In the genomic region with DNA sequence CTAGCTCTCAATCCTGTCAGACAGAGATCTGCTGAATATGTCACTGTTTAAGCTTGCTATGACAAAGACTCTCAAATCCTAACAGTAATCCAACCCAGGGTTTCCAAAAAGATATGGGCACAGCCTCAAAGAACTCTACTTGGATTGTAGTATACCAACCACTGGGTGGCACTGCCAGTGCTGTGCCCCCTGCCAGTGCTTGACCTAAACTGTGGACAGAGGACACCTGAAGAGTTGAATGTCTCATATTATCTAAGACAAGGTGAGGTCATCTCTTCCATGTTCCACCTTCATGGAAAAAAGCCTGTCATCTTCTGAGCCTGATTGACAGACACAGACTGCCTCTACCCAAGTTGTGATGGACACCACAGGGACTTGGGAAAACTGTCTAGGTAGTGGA, we compare ENCODE assay signal across 21 mouse cellular contexts. TPM values are rescaled to one million over a fixed set of nuclear protein-coding genes. Genes with fewer than 3 reads are reported as not detected.
DNase-seq lines count a peak whose midpoint lies in the region; ATAC-seq and TF ChIP-seq lines count a peak whose summit lies in the region.
"Had no signal": no experiment of that assay in that cellular context is flagged by ENCODE, and none has a peak within 500 bp of the region (broad histone marks: within the 10 kb centered on the region; RNA-seq: fewer than 3 reads in every experiment).

No protein-coding gene starts in this region.

- intact Hi-C loops in heart, adult 2 months (cut with DNase I): loop anchor here (2.0 kb wide), 1 partner anchor 48 kb away; no protein-coding TSS in a partner anchor
- intact Hi-C loops in heart, postnatal 14 days (cut with DNase I): no loop called here

- H3K9me3 ChIP-seq in kidney, embryonic 15.5 days (replicated peaks): 0 out of 2 replicates have a peak, but pooled peaks cover 2% of the 10 kb centered on the region
- H3K9me3 ChIP-seq in lung, postnatal 0 days (ENCODE audit: low read length): no peaks in the 10 kb centered on the region; the same call in 1 of the 2 replicates
- no peaks in the 10 kb centered on the region for H3K9me3 ChIP-seq in stomach, postnatal 0 days (ENCODE audit: control insufficient read depth, low read length)
- H3K9me3 ChIP-seq: embryonic facial prominence, embryonic 13.5 days had no signal

- no peak for DNase-seq in heart, adult 2 months
- no peak for DNase-seq in heart, postnatal 14 days
- no peak for DNase-seq in kidney, adult 2 months
- DNase-seq in lung, postnatal 0 days (ENCODE audit: low spot score): no peak
- no peak for DNase-seq in lung, postnatal 10 days
- no peak for DNase-seq in stomach, postnatal 0 days (ENCODE audit: low spot score)
- no peak for DNase-seq in cerebellum, adult 2 months
- DNase-seq: adrenal gland, adult 8-10 months; adrenal gland, postnatal 36 days; cerebellum, adult 11 months; cerebellum, adult 9-10 months; cerebellum, postnatal 25 days; heart, postnatal 10 days had no signal

- peak; percentile 57 for TF ChIP-seq CTCF in heart, adult 2 months (IDR thresholded peaks at IDR 0.05)
- TF ChIP-seq CTCF in kidney, adult 2 months (conservative IDR thresholded peaks at IDR 0.05; ENCODE audit: insufficient read depth, insufficient read length, low read depth, low read length): 0 out of 2 replicates have a peak, but pooled peaks have one; percentile 10
- TF ChIP-seq CTCF in lung, postnatal 0 days (IDR thresholded peaks at IDR 0.05): peak; percentile 41
- peak; percentile 27 for TF ChIP-seq CTCF in stomach, postnatal 0 days (IDR thresholded peaks at IDR 0.05; ENCODE audit: low read depth)
- TF ChIP-seq CTCF in cerebellum, adult 2 months (IDR thresholded peaks at IDR 0.05; ENCODE audit: borderline replicate concordance, insufficient read depth, low read depth, low read length): no peak

- peaks cover 1% of the 10 kb centered on the region; the same call in 1 of the 2 replicates for H3K4me1 ChIP-seq in heart, adult 2 months (ENCODE audit: control insufficient read depth, insufficient read depth, low read length)
- H3K4me1 ChIP-seq in kidney, adult 2 months (ENCODE audit: control insufficient read depth, insufficient read depth, low read length): no peaks in the 10 kb centered on the region
- no peaks in the 10 kb centered on the region for H3K4me1 ChIP-seq in kidney, embryonic 15.5 days
- H3K4me1 ChIP-seq in lung, postnatal 0 days (ENCODE audit: insufficient read depth, low read depth, low read length): no peaks in the 10 kb centered on the region
- H3K4me1 ChIP-seq in stomach, postnatal 0 days (replicated peaks; ENCODE audit: control insufficient read depth, insufficient read depth): no peaks in the 10 kb centered on the region
- no peaks in the 10 kb centered on the region for H3K4me1 ChIP-seq in cerebellum, adult 2 months (ENCODE audit: control insufficient read depth, insufficient read depth, low read length)
- H3K4me1 ChIP-seq: embryonic facial prominence, embryonic 13.5 days; forebrain, embryonic 12.5 days; hindbrain, embryonic 10.5 days; hindbrain, embryonic 15.5 days had no signal

- TF ChIP-seq EP300 in heart, adult 2 months (IDR thresholded peaks at IDR 0.05; ENCODE audit: insufficient read depth, low read depth, low read length): no peak
- TF ChIP-seq EP300 in lung, postnatal 0 days (IDR thresholded peaks at IDR 0.05): no peak
- no peak for TF ChIP-seq EP300 in stomach, postnatal 0 days (optimal IDR thresholded peaks at IDR 0.05)

- no peaks in the 10 kb centered on the region for H3K27me3 ChIP-seq in heart, adult 2 months (ENCODE audit: control insufficient read depth, insufficient read depth, low read length)
- H3K27me3 ChIP-seq in kidney, adult 2 months (replicated peaks; ENCODE audit: control insufficient read depth, insufficient read depth, low read length): no peaks in the 10 kb centered on the region
- H3K27me3 ChIP-seq in kidney, embryonic 15.5 days: no peaks in the 10 kb centered on the region
- no peaks in the 10 kb centered on the region for H3K27me3 ChIP-seq in lung, postnatal 0 days (replicated peaks; ENCODE audit: insufficient read depth, low read length)
- H3K27me3 ChIP-seq in stomach, postnatal 0 days (ENCODE audit: control insufficient read depth, insufficient read depth, low read length): no peaks in the 10 kb centered on the region
- no peaks in the 10 kb centered on the region for H3K27me3 ChIP-seq in cerebellum, adult 2 months (ENCODE audit: control insufficient read depth, insufficient read depth, low read length)
- H3K27me3 ChIP-seq: embryonic facial prominence, embryonic 13.5 days; forebrain, embryonic 12.5 days; heart, embryonic 13.5 days; hindbrain, embryonic 15.5 days had no signal

- no peak for ATAC-seq in kidney, embryonic 15.5 days (replicated peaks; ENCODE audit: low FRiP score)
- ATAC-seq in lung, postnatal 0 days: no peak
- no peak for ATAC-seq in stomach, postnatal 0 days (ENCODE audit: low FRiP score, low TSS enrichment)
- ATAC-seq: forebrain, embryonic 16.5 days; inflammation-experienced regulatory T-cells, adult 6 months had no signal

- peaks cover 10% of the 10 kb centered on the region for H3K36me3 ChIP-seq in heart, adult 2 months (ENCODE audit: control insufficient read depth, insufficient read depth, low read length)
- H3K36me3 ChIP-seq in kidney, adult 2 months (ENCODE audit: control insufficient read depth, insufficient read depth, low read length): peaks cover 8% of the 10 kb centered on the region
- peaks cover 82% of the 10 kb centered on the region for H3K36me3 ChIP-seq in kidney, embryonic 15.5 days
- peaks cover 6% of the 10 kb centered on the region; the same call in 1 of the 2 replicates for H3K36me3 ChIP-seq in lung, postnatal 0 days (ENCODE audit: insufficient read depth, low read length)
- H3K36me3 ChIP-seq in stomach, postnatal 0 days (ENCODE audit: control insufficient read depth, insufficient read depth, low read length): peaks cover 10% of the 10 kb centered on the region

- H3K4me2 ChIP-seq in kidney, embryonic 15.5 days: no peak overlapping the region
- H3K4me2 ChIP-seq in lung, postnatal 0 days (replicated peaks; ENCODE audit: low read depth, low read length): no peak overlapping the region
- H3K4me2 ChIP-seq in stomach, postnatal 0 days (replicated peaks; ENCODE audit: low read depth): no peak overlapping the region
- H3K4me2 ChIP-seq: embryonic facial prominence, embryonic 13.5 days; forebrain, embryonic 12.5 days; heart, embryonic 13.5 days; hindbrain, embryonic 15.5 days had no signal

- no peak overlapping the region for H3K27ac ChIP-seq in heart, adult 2 months
- H3K27ac ChIP-seq in kidney, adult 2 months (ENCODE audit: insufficient read depth, low read depth, low read length): no peak overlapping the region
- no peak overlapping the region for H3K27ac ChIP-seq in kidney, embryonic 15.5 days
- H3K27ac ChIP-seq in lung, postnatal 0 days (ENCODE audit: low read length): no peak overlapping the region
- no peak overlapping the region for H3K27ac ChIP-seq in stomach, postnatal 0 days (replicated peaks)
- H3K27ac ChIP-seq in cerebellum, adult 2 months (ENCODE audit: insufficient read depth, low read length): no peak overlapping the region
- H3K27ac ChIP-seq: embryonic facial prominence, embryonic 13.5 days; forebrain, embryonic 12.5 days; heart, embryonic 13.5 days; hindbrain, embryonic 10.5 days; hindbrain, embryonic 15.5 days had no signal

- H3K4me3 ChIP-seq in heart, adult 2 months: no peak overlapping the region
- no peak overlapping the region for H3K4me3 ChIP-seq in kidney, adult 2 months (ENCODE audit: insufficient read depth, low read depth, low read length)
- H3K4me3 ChIP-seq in kidney, embryonic 15.5 days (replicated peaks): no peak overlapping the region
- no peak overlapping the region for H3K4me3 ChIP-seq in lung, postnatal 0 days (ENCODE audit: low read depth, low read length)
- no peak overlapping the region for H3K4me3 ChIP-seq in stomach, postnatal 0 days (ENCODE audit: low read depth, low read length)
- H3K4me3 ChIP-seq in cerebellum, adult 2 months (replicated peaks; ENCODE audit: insufficient read depth, low read depth, low read length): no peak overlapping the region
- H3K4me3 ChIP-seq: embryonic facial prominence, embryonic 13.5 days; forebrain, embryonic 12.5 days; heart, embryonic 13.5 days; hindbrain, embryonic 10.5 days; hindbrain, embryonic 15.5 days had no signal

- no peak for TF ChIP-seq POLR2A in heart, adult 2 months (IDR thresholded peaks at IDR 0.05; ENCODE audit: insufficient read depth, low read depth, low read length)
- TF ChIP-seq POLR2A in kidney, adult 2 months (IDR thresholded peaks at IDR 0.05; ENCODE audit: low read depth, low read length): no peak
- TF ChIP-seq POLR2A in cerebellum, adult 2 months (IDR thresholded peaks at IDR 0.05; ENCODE audit: borderline replicate concordance, insufficient read depth, low read length): no peak

- H3K9ac ChIP-seq in heart, adult 2 months (ENCODE audit: low read depth, low read length): no peak overlapping the region
- no peak overlapping the region for H3K9ac ChIP-seq in kidney, embryonic 15.5 days
- no peak overlapping the region for H3K9ac ChIP-seq in lung, postnatal 0 days (replicated peaks; ENCODE audit: low read depth)
- no peak overlapping the region for H3K9ac ChIP-seq in stomach, postnatal 0 days (ENCODE audit: low read length)
- H3K9ac ChIP-seq: embryonic facial prominence, embryonic 13.5 days; forebrain, embryonic 12.5 days; heart, embryonic 13.5 days; hindbrain, embryonic 15.5 days had no signal

- peaks cover 8% of the 10 kb centered on the region for H3K79me2 ChIP-seq in heart, adult 2 months (replicated peaks; ENCODE audit: control insufficient read depth, insufficient read depth, low read length)

RNA-seq across cellular contexts. Expression of a gene that starts 24.6 kb away (rescaled TPM):
- total RNA-seq in heart, adult 2 months (2021): 100 to 1,000 TPM; 107 to 116 TPM
- polyA plus RNA-seq in heart, adult 2 months (2012; rRNA removed): 51.0 and 86.7 TPM in 2 replicates
- total RNA-seq in heart, postnatal 14 days (2021): 100 to 1,000 TPM; 129 to 138 TPM
- polyA plus RNA-seq in kidney, adult 2 months (2012; rRNA removed): 57.4 and 71.4 TPM in 2 replicates
- polyA plus RNA-seq in kidney, embryonic 15.5 days (2015; fragmentation: Nextera tagmentation; extraction: Ambion mirVana): 64.0 and 76.2 TPM in 2 replicates
- polyA plus RNA-seq in lung, postnatal 0 days (2015; fragmentation: Nextera tagmentation; extraction: Ambion mirVana): 21.5 and 23.2 TPM in 2 replicates
- polyA plus RNA-seq in stomach, postnatal 0 days (2015; fragmentation: Nextera tagmentation; extraction: Ambion mirVana): 17.4 and 18.0 TPM in 2 replicates
- 64.8 and 74.9 TPM in 2 replicates for polyA plus RNA-seq in cerebellum, adult 2 months (2012; rRNA removed)

RNA-seq across cellular contexts. Expression of a gene that starts 42.5 kb away (rescaled TPM):
- total RNA-seq in heart, adult 2 months (2021): 10 to 100 TPM; 77.6 to 92.9 TPM
- 48.8 and 52.2 TPM in 2 replicates for polyA plus RNA-seq in heart, adult 2 months (2012; rRNA removed)
- 10 to 100 TPM; 81.7 to 82.4 TPM for total RNA-seq in heart, postnatal 14 days (2021)
- 43.8 and 76.7 TPM in 2 replicates for polyA plus RNA-seq in kidney, adult 2 months (2012; rRNA removed)
- polyA plus RNA-seq in kidney, embryonic 15.5 days (2015; fragmentation: Nextera tagmentation; extraction: Ambion mirVana): 358 and 384 TPM in 2 replicates
- 283 and 296 TPM in 2 replicates for polyA plus RNA-seq in lung, postnatal 0 days (2015; fragmentation: Nextera tagmentation; extraction: Ambion mirVana)
- polyA plus RNA-seq in stomach, postnatal 0 days (2015; fragmentation: Nextera tagmentation; extraction: Ambion mirVana): 308 and 333 TPM in 2 replicates
- 85.5 and 90.8 TPM in 2 replicates for polyA plus RNA-seq in cerebellum, adult 2 months (2012; rRNA removed)
